Mouse (Mus musculus) forebrain, embryonic 11.5 days (tissue): ENCODE measurements around the gene Golph3l. TPM values are rescaled to one million over a fixed set of nuclear protein-coding genes. Genes with fewer than 3 reads are reported as not detected.

Experiments
- polyA plus RNA-seq: library from polyadenylated mRNA; unstranded; fragments of >200 nt; fragmentation: Nextera tagmentation; extraction: Ambion mirVana; gene quantifications from 2 replicates; pipeline ENCODE4 v1.2.1, GENCODE M21; 2014

The Golph3l gene
- polyA plus RNA-seq, 1 experiment from 2014 or later, result 36.1 TPM

Other genes with a start within 250 kb of the Golph3l start
- gene Setdb1, start 231.7 kb upstream of the Golph3l start, polyA plus RNA-seq, result 74.9 and 76.7 TPM in 2 replicates
- gene 4930558C23Rik, start 186.1 kb upstream of the Golph3l start, polyA plus RNA-seq, result not detected in 2 replicates
- 26.7 and 27.8 TPM in 2 replicates for gene Arnt, start 154.5 kb upstream of the Golph3l start, polyA plus RNA-seq
- gene Ctsk, start 89.7 kb upstream of the Golph3l start, polyA plus RNA-seq, result 5.0 and 5.6 TPM in 2 replicates
- gene Ctss, start 62.1 kb upstream of the Golph3l start, polyA plus RNA-seq, result 4.9 and 6.9 TPM in 2 replicates
- gene Hormad1, start 29.3 kb upstream of the Golph3l start, polyA plus RNA-seq, result not detected in 2 replicates
- 85.1 and 94.3 TPM in 2 replicates for gene Ensa, start 36.1 kb downstream of the Golph3l start, polyA plus RNA-seq
- 66.8 and 69.9 TPM in 2 replicates for gene Mcl1, start 69.9 kb downstream of the Golph3l start, polyA plus RNA-seq
- gene Adamtsl4, start 99.0 kb downstream of the Golph3l start, polyA plus RNA-seq, result 0.64 and 1.6 TPM in 2 replicates
- gene Ecm1, start 150.6 kb downstream of the Golph3l start, polyA plus RNA-seq, result 17.2 and 19.4 TPM in 2 replicates
- gene Tars2, start 171.3 kb downstream of the Golph3l start, polyA plus RNA-seq, result 54.9 and 61.6 TPM in 2 replicates
- gene Rprd2, start 229.9 kb downstream of the Golph3l start, polyA plus RNA-seq, result 23.8 and 24.6 TPM in 2 replicates